Mouse (Mus musculus) retina, postnatal 1 day (tissue): ENCODE results near the gene Trib3.

Experiments
- DNase-seq: peaks from one replicate; pipeline ENCODE4 v3.0.0-alpha.2; 2012

Gene Trib3

GRCm38 (mm10) chr2:152305480-152305879, 38.4 kb downstream of the Trib3 start:
- no peak for DNase-seq

- DNase-seq: no peak
These were observed 40.1 kb downstream of the Trib3 start for GRCm38 (mm10) chr2:152303781-152304180.

DNA sequence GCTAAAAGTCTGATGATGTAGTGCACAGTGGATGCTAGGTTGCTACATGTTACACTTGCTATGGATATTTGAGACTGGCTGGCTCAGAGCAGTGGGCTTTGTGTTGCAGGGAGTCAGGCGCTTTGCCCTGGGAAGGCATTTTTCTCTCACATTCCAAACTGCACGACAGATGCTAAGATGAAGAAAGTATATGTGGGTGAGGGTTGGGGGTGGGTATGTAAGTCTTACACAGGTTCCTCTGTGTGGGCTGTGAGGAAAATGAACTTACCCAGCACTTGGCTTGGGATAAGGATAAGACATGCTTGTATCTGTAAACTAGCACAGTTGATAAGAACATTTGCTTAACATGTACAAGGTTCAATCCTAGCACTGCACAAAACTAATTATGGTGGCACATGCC, 41.0 kb downstream of the Trib3 start:
- no peak for DNase-seq

- DNase-seq: no peak
These were observed 49.3 kb downstream of the Trib3 start for GRCm38 (mm10) chr2:152294541-152294940.

DNA sequence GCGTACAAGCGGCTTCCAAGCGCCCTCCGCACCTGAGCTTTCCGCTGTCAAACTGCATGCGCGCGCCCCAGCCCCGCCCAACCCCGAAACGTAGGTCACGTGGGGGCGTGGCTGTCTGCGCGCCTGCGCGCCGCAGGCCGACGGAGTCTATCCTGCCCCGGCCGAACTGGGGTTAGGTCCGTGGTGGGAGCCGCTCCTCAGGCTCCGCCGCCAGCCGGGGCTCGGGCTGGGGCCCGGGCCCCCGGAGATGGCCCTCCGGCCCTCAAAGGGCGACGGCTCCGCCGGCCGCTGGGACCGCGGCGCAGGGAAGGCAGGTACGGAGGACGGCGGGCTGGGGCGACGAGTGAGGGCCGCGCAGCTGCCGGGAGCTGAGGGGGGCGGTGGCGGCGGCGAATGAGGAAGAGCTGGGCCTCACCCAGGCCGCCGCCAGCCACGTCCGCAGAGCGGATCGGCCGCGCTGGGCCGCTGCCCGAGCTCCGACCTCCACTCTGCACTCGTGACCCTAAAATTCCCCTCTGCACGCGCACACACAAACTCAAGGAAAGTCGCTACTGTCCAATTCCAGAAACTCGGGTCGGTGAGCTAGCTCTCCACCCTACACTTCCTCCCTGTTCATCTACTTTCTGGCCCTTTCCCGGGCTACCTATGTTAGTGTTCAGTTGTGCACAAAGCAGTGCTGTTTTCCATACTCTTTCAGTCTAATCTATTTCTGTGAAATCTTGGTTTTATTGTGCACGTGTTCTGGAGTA, 49.9 kb downstream of the Trib3 start, which contains the start of gene Tbc1d20:
TSS of gene Tbc1d20 (plus strand) at position 102 of the 749 bp plus-strand sequence.
- peak; percentile 94 for DNase-seq

GRCm38 (mm10) chr2:152293179-152293726, 50.6 kb downstream of the Trib3 start:
- no peak for DNase-seq

- no peak for DNase-seq
These were observed 51.4 kb downstream of the Trib3 start for GRCm38 (mm10) chr2:152292475-152292874.

GRCm38 (mm10) chr2:152289623-152290022, 54.2 kb downstream of the Trib3 start:
- DNase-seq: peak; percentile 22

GRCm38 (mm10) chr2:152288046-152288445, 55.8 kb downstream of the Trib3 start:
- no peak for DNase-seq

DNA sequence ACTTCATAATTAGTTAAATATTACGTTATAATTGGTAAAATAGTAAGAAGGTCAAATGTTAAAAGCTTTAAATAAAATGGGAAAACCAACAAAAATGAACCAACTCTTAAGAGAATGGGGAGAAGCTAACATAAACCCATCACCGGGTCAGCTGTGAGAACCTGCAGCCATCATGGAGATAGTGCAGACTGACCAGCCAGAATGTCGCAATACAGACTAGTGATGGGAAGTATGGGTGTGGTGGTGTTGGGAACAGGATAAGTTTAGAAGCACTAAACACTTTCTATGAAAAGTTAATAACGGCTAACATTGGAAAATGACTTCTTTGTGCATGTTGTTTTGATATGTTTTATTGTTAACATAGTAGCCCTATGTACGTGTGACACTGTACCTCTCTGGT, 56.3 kb downstream of the Trib3 start:
- no peak for DNase-seq
